Mouse (Mus musculus) small intestine, adult 2 months (tissue): ENCODE results near the gene Ttc38.

Experiments
- CTCF ChIP-seq: fragments of 200-500 bp; IDR thresholded peaks from 2 replicates; pipeline ENCODE4 v1.5.1; 2012; ENCODE audit warnings: low read depth, mild to moderate bottlenecking, control low read depth, inconsistent platforms, low read length, moderate library complexity, mixed read lengths; ENCODE audit not compliant: insufficient replicate concordance, insufficient read length; ENCODE audit errors: extremely low read depth
- POLR2A ChIP-seq: fragments of 200-500 bp; IDR thresholded peaks from 2 replicates; pipeline ENCODE4 v1.6.1; 2012; ENCODE audit warnings: low read depth, mild to moderate bottlenecking, control low read depth, inconsistent platforms, low read length, moderate library complexity

DNA sequence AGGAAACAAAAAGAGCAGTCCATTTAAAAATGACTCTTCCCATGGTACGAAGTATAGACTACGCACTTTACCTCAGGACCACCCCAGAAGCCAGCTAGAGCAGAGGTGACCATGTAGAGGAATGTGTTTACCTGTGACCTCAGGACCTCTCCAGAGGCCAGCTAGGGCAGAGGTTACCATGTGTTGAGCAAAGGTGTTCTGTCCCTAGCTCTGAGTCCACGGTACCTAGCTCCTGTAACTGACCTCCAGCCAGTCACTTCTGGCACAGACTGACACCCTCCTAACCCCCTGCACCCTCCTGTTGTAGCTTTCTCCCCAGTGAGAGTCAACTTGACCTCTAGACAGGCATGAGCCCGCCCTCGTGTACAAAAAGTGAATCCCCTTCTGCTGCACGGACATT, 44.6 kb upstream of the Ttc38 start:
- TF ChIP-seq CTCF: no peak
- no peak for TF ChIP-seq POLR2A
